Mouse (Mus musculus): ENCODE measurements around the gene Zfp58. TPM values are rescaled to one million over a fixed set of nuclear protein-coding genes. Genes with fewer than 3 reads are reported as not detected.
A peak's percentile ranks its signal among the peaks of the same experiment; 100 is the strongest.

The Zfp58 gene
- polyA plus RNA-seq, 1 experiment from 2014 or later, result 10.5 TPM

DNA sequence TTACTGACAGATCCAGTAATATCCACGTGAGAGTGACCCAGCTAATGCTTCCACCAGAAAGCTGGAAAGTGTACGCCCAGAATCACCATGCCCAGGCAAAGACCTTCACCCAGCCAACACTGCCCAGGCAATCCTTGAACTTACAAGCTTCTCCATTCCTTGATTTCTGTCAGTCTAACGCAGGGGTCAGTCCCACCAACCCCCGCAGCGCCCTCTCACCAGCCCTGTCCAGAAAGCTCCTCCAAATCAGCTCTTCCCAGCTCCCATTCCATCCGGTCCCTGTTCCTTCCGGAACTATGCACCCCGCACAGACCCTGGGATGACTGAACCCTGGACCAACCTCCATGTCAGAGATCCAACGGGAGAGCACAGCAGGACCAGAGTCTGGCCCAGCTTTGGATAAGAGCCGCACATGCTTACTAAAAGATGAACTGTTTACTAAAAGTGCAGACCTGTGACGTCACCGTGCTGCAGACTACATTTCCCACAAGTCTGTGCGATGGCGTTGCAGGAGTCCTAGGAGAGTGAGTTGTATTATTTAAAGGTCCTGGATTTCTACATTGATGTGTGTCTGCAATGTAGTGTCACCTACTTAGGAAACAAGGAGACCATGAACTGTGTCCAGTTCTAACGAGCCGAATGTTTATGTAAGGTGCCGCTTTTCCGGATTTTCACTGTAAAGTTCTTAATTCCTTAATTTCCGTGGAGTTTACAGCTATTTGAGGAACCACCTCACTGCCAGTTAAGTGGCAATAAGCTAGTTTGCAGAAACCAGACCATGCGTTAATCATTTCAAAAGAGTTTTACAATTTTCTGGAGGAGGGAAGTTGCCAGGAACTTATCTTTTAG is 49.0 kb downstream of the Zfp58 start, which contains the start of gene Zfp874a:
Zfp874a (minus strand) TSS at position 453 of the 849 bp plus-strand sequence.
- Histone ChIP-seq H3K79me2 (ENCODE audit: inconsistent target) (no peaks in the 10 kb centered on the region), H3K27ac (peak within 1 kb of the TSS; percentile 48), H3K4me3 (ENCODE audit: inconsistent target) (peak within 1 kb of the TSS; percentile 69), H3K36me3 (ENCODE audit: inconsistent target) (peaks cover 22% of the 10 kb centered on the region)
- 0% methylated on average over 20 of the region's 20 CpGs for WGBS (ENCODE audit: missing documents)

Other genes with a start within 250 kb of the Zfp58 start
- 1.3 to 2.5 TPM (median 1.3 TPM) in 3 replicates for gene Zfp458, start 222.1 kb downstream of the Zfp58 start, polyA plus RNA-seq (2018)
- gene Zfp457, start 194.1 kb downstream of the Zfp58 start, polyA plus RNA-seq (2018), result not detected in 3 replicates
- 2.8 to 5.1 TPM (median 3.8 TPM) in 3 replicates for gene Zfp595, start 168.0 kb downstream of the Zfp58 start, polyA plus RNA-seq (2018)
- gene Gm28044, start 140.0 kb downstream of the Zfp58 start, polyA plus RNA-seq (2018), result not detected in 3 replicates
- 2.7 to 4.7 TPM (median 4.4 TPM) in 3 replicates for gene Zfp953, start 139.9 kb downstream of the Zfp58 start, polyA plus RNA-seq (2018)
- 0.44 to 0.63 TPM in 2 of 3 replicates, not detected in the other for gene Gm28041, start 124.8 kb downstream of the Zfp58 start, polyA plus RNA-seq (2018)
- 2.0 to 3.9 TPM (median 3.4 TPM) in 3 replicates for gene Zfp456, start 124.7 kb downstream of the Zfp58 start, polyA plus RNA-seq (2018)
- 6.7 to 16.2 TPM (median 12.5 TPM) in 3 replicates for gene Zfp429, start 100.7 kb downstream of the Zfp58 start, polyA plus RNA-seq (2018)
- 0.06 to 0.61 TPM (median 0.37 TPM) in 3 replicates for gene Zfp459, start 79.1 kb downstream of the Zfp58 start, polyA plus RNA-seq (2018)
- 6.3 to 10.0 TPM (median 9.7 TPM) in 3 replicates for gene Zfp874a, start 48.9 kb downstream of the Zfp58 start, polyA plus RNA-seq (2018)
- gene Zfp874b, start 16.3 kb downstream of the Zfp58 start, polyA plus RNA-seq (2018), result 4.9 to 9.3 TPM (median 7.7 TPM) in 3 replicates
- gene Gm26965, start 25.6 kb upstream of the Zfp58 start, polyA plus RNA-seq (2018), result not detected in 3 replicates
- 19.6 to 25.6 TPM (median 21.4 TPM) in 3 replicates for gene Zfp87, start 25.6 kb upstream of the Zfp58 start, polyA plus RNA-seq (2018)
- 5.2 to 6.7 TPM (median 6.2 TPM) in 3 replicates for gene Zfp748, start 53.3 kb upstream of the Zfp58 start, polyA plus RNA-seq (2018)
- 9.1 to 16.7 TPM (median 9.3 TPM) in 3 replicates for gene Zfp729b, start 109.2 kb upstream of the Zfp58 start, polyA plus RNA-seq (2018)
- gene Gm49345, start 137.2 kb upstream of the Zfp58 start, polyA plus RNA-seq (2018), result not detected in 3 replicates
- gene Zfp729a, start 137.2 kb upstream of the Zfp58 start, polyA plus RNA-seq (2018), result 5.2 to 8.7 TPM (median 6.5 TPM) in 3 replicates
- gene Zfp738, start 186.5 kb upstream of the Zfp58 start, polyA plus RNA-seq (2018), result 4.4 to 8.6 TPM (median 6.8 TPM) in 3 replicates
- 11.0 to 17.4 TPM (median 11.8 TPM) in 3 replicates for gene Zfp65, start 228.6 kb upstream of the Zfp58 start, polyA plus RNA-seq (2018)